In genomic region chr12:51735840-51736271, GRCm38 (mm10) we compare ENCODE assay signal across 8 mouse cellular contexts. TPM values are rescaled to one million over a fixed set of nuclear protein-coding genes. Genes with fewer than 3 reads are reported as not detected.
DNase-seq lines count a peak whose midpoint lies in the region; ATAC-seq and TF ChIP-seq lines count a peak whose summit lies in the region.
"Had no signal": no experiment of that assay in that cellular context is flagged by ENCODE, and none has a peak within 500 bp of the region (broad histone marks: within the 10 kb centered on the region; RNA-seq: fewer than 3 reads in every experiment).

No protein-coding gene starts in this region.

- 27% methylated on average over 7 of the region's 7 CpGs for WGBS in lung, embryonic 14.5 days
- WGBS in stomach, embryonic 14.5 days, result 39% methylated on average over 7 of the region's 7 CpGs

- no peak overlapping the region for H3K9ac ChIP-seq in lung, embryonic 14.5 days
- H3K9ac ChIP-seq in stomach, embryonic 14.5 days (replicated peaks; ENCODE audit: low read depth, low read length), result no peak overlapping the region

- no peaks in the 10 kb centered on the region; the same call in 1 of the 2 replicates for H3K36me3 ChIP-seq in lung, embryonic 14.5 days (ENCODE audit: insufficient read depth)
- no peaks in the 10 kb centered on the region for H3K36me3 ChIP-seq in stomach, embryonic 14.5 days (ENCODE audit: control insufficient read depth, insufficient read depth, low read length)

- H3K4me1 ChIP-seq in lung, embryonic 14.5 days (ENCODE audit: insufficient read depth), result peaks cover 13% of the 10 kb centered on the region; the same call in 1 of the 2 replicates
- peaks cover 15% of the 10 kb centered on the region for H3K4me1 ChIP-seq in stomach, embryonic 14.5 days (ENCODE audit: control insufficient read depth, insufficient read depth, low read length)

- TF ChIP-seq CTCF in lung, embryonic 14.5 days (IDR thresholded peaks at IDR 0.05; ENCODE audit: low read depth), result no peak

- H3K27me3 ChIP-seq in lung, embryonic 14.5 days (ENCODE audit: insufficient read depth, low read length), result no peaks in the 10 kb centered on the region
- no peaks in the 10 kb centered on the region for H3K27me3 ChIP-seq in stomach, embryonic 14.5 days (ENCODE audit: control insufficient read depth, insufficient read depth, low read length)

- ATAC-seq in lung, embryonic 14.5 days (ENCODE audit: insufficient read depth), result peak; percentile 92
- ATAC-seq in stomach, embryonic 14.5 days (ENCODE audit: insufficient number of reproducible peaks, insufficient read depth, low FRiP score, low read depth), result peak; percentile 79

- no peaks in the 10 kb centered on the region for H3K9me3 ChIP-seq in lung, embryonic 14.5 days (ENCODE audit: low read depth, low read length)
- H3K9me3 ChIP-seq in stomach, embryonic 14.5 days (ENCODE audit: control insufficient read depth, low read depth, low read length), result no peaks in the 10 kb centered on the region

- peak overlapping the region; percentile 2; the same call in 1 of the 2 replicates for H3K27ac ChIP-seq in lung, embryonic 14.5 days (ENCODE audit: low read depth)
- H3K27ac ChIP-seq in stomach, embryonic 14.5 days (ENCODE audit: low read length), result peak overlapping the region; percentile 63; the same call in 1 of the 2 replicates

- no peak overlapping the region for H3K4me3 ChIP-seq in lung, embryonic 14.5 days (ENCODE audit: low read depth, low read length)
- H3K4me3 ChIP-seq in stomach, embryonic 14.5 days (ENCODE audit: low read depth, low read length), result no peak overlapping the region

- DNase-seq in lung, embryonic 14.5 days, result peak; percentile 93
- no peak for DNase-seq in lung, adult 18-20 months
- DNase-seq in adrenal gland, postnatal 14 days, result peak; percentile 64
- peak; percentile 25 for DNase-seq in heart, postnatal 4 days
- DNase-seq in B cell, adult 2 months, result no peak
- DNase-seq in spleen, postnatal 36 days (ENCODE audit: low spot score in 2 of 2), result no peak
- DNase-seq: cerebellum, adult 9-11 months had no signal

- no peak overlapping the region for H3K4me2 ChIP-seq in lung, embryonic 14.5 days
- H3K4me2 ChIP-seq in stomach, embryonic 14.5 days (replicated peaks; ENCODE audit: low read depth, low read length), result no peak overlapping the region

RNA-seq across cellular contexts. Expression of gene Strn3, which starts 44.2 kb away (rescaled TPM):
- 56.5 and 61.3 TPM in 2 replicates for polyA plus RNA-seq in lung, embryonic 14.5 days (2014; fragmentation: Nextera tagmentation; extraction: Ambion mirVana)
- total RNA-seq in adrenal gland, postnatal 14 days (2021), result 83.8 and 88.4 TPM in 2 replicates
- total RNA-seq in heart, postnatal 4 days (2021), result 10 to 100 TPM; 90.7 to 91.0 TPM
- 62.2 and 63.6 TPM in 2 replicates for polyA plus RNA-seq in stomach, embryonic 14.5 days (2014; fragmentation: Nextera tagmentation; extraction: Ambion mirVana)

RNA-seq across cellular contexts. Expression of gene Ap4s1, which starts 45.0 kb away (rescaled TPM):
- 37.0 and 38.5 TPM in 2 replicates for polyA plus RNA-seq in lung, embryonic 14.5 days (2014; fragmentation: Nextera tagmentation; extraction: Ambion mirVana)
- 22.6 and 24.3 TPM in 2 replicates for total RNA-seq in adrenal gland, postnatal 14 days (2021)
- total RNA-seq in heart, postnatal 4 days (2021), result 10 to 100 TPM; 29.3 to 30.0 TPM
- polyA plus RNA-seq in stomach, embryonic 14.5 days (2014; fragmentation: Nextera tagmentation; extraction: Ambion mirVana), result 29.6 and 34.1 TPM in 2 replicates

Comparison
In these comparisons a context has a peak if more than half of its experiments do, and no peak if none do; other contexts are left out.
1. DNase-seq: peak in lung, embryonic 14.5 days (single experiment), adrenal gland, postnatal 14 days (single experiment) and heart, postnatal 4 days (single experiment); none in lung, adult 18-20 months (0 of 2), B cell, adult 2 months (0 of 2) and spleen, postnatal 36 days (0 of 2).